Mouse (Mus musculus) midbrain, embryonic 10.5 days (tissue): ENCODE measurements around the gene Ercc1. TPM values are rescaled to one million over a fixed set of nuclear protein-coding genes. Genes with fewer than 3 reads are reported as not detected.

Experiments used
- DNase-seq: peaks from one replicate; pipeline ENCODE4 v3.0.0-alpha.2; 2017; ENCODE audit warnings: low spot score
- H3K27ac ChIP-seq: fragments of 300-500 bp; sonication (generic); replicated peaks from 2 replicates; pipeline ENCODE4 v1.5.1; 2016; ENCODE audit warnings: mild to moderate bottlenecking
- H3K27me3 ChIP-seq: fragments of 300-500 bp; sonication (generic); 2 replicates; pipeline ENCODE4 v1.6.1; 2016; ENCODE audit warnings: low read depth, mild to moderate bottlenecking; ENCODE audit not compliant: poor library complexity, severe bottlenecking
- H3K36me3 ChIP-seq: fragments of 300-500 bp; sonication (generic); 2 replicates; pipeline ENCODE4 v1.6.1; 2016; ENCODE audit warnings: mild to moderate bottlenecking, moderate library complexity
- H3K4me1 ChIP-seq: fragments of 300-500 bp; sonication (generic); 2 replicates; pipeline ENCODE4 v1.6.1; 2016
- H3K4me3 ChIP-seq: fragments of 300-500 bp; sonication (generic); 2 replicates; pipeline ENCODE4 v1.5.1; 2016; ENCODE audit warnings: mild to moderate bottlenecking, moderate library complexity
- H3K9me3 ChIP-seq: fragments of 300-500 bp; sonication (generic); replicated peaks from 2 replicates; pipeline ENCODE4 v1.6.1; 2016; ENCODE audit warnings: mild to moderate bottlenecking
- WGBS: fragments of 180-500 bp; shearing (Covaris S2); methylation state at CpG from one replicate; pipeline ENCODE4 v1.1.7; 2016; 5-methylcytosine and 5-hydroxymethylcytosine counted together
- polyA plus RNA-seq: library from polyadenylated mRNA; unstranded; fragments of >200 nt; fragmentation: Nextera tagmentation; extraction: Ambion mirVana; gene quantifications from 2 replicates; pipeline ENCODE4 v1.2.1, GENCODE M21; 2016

Ercc1 gene
- polyA plus RNA-seq, 1 experiment from 2014 or later, result 118 TPM

- DNase-seq, result peak; percentile 37
- 24% methylated on average over 16 of the region's 16 CpGs for WGBS
- H3K36me3 ChIP-seq, result peaks cover 22% of the 10 kb centered on the region
- H3K27ac ChIP-seq, result no peak overlapping the region
- no peaks in the 10 kb centered on the region for H3K9me3 ChIP-seq
- peaks cover 35% of the 10 kb centered on the region for H3K27me3 ChIP-seq
- H3K4me1 ChIP-seq, result peaks cover 24% of the 10 kb centered on the region
- H3K4me3 ChIP-seq, result no peak overlapping the region
Observed at GRCm38 (mm10) chr7:19368380-19368779, 23.8 kb downstream of the Ercc1 start.

- Histone ChIP-seq H3K36me3 (peaks cover 30% of the 10 kb centered on the region), H3K9me3 (no peaks in the 10 kb centered on the region), H3K27me3 (peaks cover 27% of the 10 kb centered on the region), H3K27ac (peak overlapping the region; percentile 83), H3K4me3 (peak overlapping the region; percentile 59), H3K4me1 (peaks cover 15% of the 10 kb centered on the region)
- peak; percentile 78 for DNase-seq
- 13% methylated on average over 46 of the region's 46 CpGs for WGBS
Observed at GRCm38 (mm10) chr7:19369823-19370425, 25.3 kb downstream of the Ercc1 start.

GRCm38 (mm10) chr7:19373367-19373766 is 28.8 kb downstream of the Ercc1 start:
- WGBS, result 90% methylated on average over 2 of the region's 2 CpGs
- Histone ChIP-seq H3K27me3 (peaks cover 24% of the 10 kb centered on the region), H3K36me3 (peaks cover 54% of the 10 kb centered on the region)

GRCm38 (mm10) chr7:19375368-19375767 is 30.8 kb downstream of the Ercc1 start:
- Histone ChIP-seq H3K4me3 (no peak overlapping the region), H3K36me3 (peaks cover 57% of the 10 kb centered on the region), H3K4me1 (0 out of 2 replicates have a peak, but pooled peaks cover under 1% of the 10 kb centered on the region), H3K27ac (no peak overlapping the region), H3K27me3 (peaks cover 4% of the 10 kb centered on the region; the same call in 1 of the 2 replicates), H3K9me3 (no peaks in the 10 kb centered on the region)
- WGBS, result 76% methylated on average over 18 of the region's 18 CpGs
- no peak for DNase-seq

More at GRCm38 (mm10) chr7:19373367-19373766, 28.8 kb downstream of the Ercc1 start:
- no peak overlapping the region for H3K27ac ChIP-seq
- peaks cover 14% of the 10 kb centered on the region for H3K4me1 ChIP-seq
- DNase-seq, result no peak
- H3K9me3 ChIP-seq, result no peaks in the 10 kb centered on the region
- H3K4me3 ChIP-seq, result no peak overlapping the region

GRCm38 (mm10) chr7:19376019-19376418 is 31.4 kb downstream of the Ercc1 start:
- WGBS, result 88% methylated on average over 4 of the region's 4 CpGs
- H3K27ac ChIP-seq, result no peak overlapping the region
- no peaks in the 10 kb centered on the region for H3K27me3 ChIP-seq
- H3K9me3 ChIP-seq, result no peaks in the 10 kb centered on the region
- no peak for DNase-seq
- peaks cover 51% of the 10 kb centered on the region for H3K36me3 ChIP-seq
- no peak overlapping the region for H3K4me3 ChIP-seq
- no peaks in the 10 kb centered on the region for H3K4me1 ChIP-seq

- no peaks in the 10 kb centered on the region for H3K27me3 ChIP-seq
- no peak for DNase-seq
- 63% methylated on average over 8 of the region's 8 CpGs for WGBS
Observed at GRCm38 (mm10) chr7:19378049-19378448, 33.5 kb downstream of the Ercc1 start.

GRCm38 (mm10) chr7:19381377-19382165 is 37.0 kb downstream of the Ercc1 start, which contains the start of gene Ercc2:
Ercc2 (plus strand) TSS chr7:19382010.
- Histone ChIP-seq H3K9me3 (no peaks in the 10 kb centered on the region), H3K27ac (peak within 1 kb of the TSS; percentile 83), H3K36me3 (peaks cover 47% of the 10 kb centered on the region), H3K27me3 (no peaks in the 10 kb centered on the region), H3K4me1 (peaks cover 19% of the 10 kb centered on the region), H3K4me3 (peak within 1 kb of the TSS; percentile 91)
- 7% methylated on average over 48 of the region's 48 CpGs for WGBS
- DNase-seq, result peak; percentile 100

More at GRCm38 (mm10) chr7:19378049-19378448, 33.5 kb downstream of the Ercc1 start:
- Histone ChIP-seq H3K4me3 (no peak overlapping the region), H3K36me3 (peaks cover 39% of the 10 kb centered on the region), H3K9me3 (no peaks in the 10 kb centered on the region), H3K4me1 (peaks cover 9% of the 10 kb centered on the region), H3K27ac (no peak overlapping the region)

GRCm38 (mm10) chr7:19382166-19382541 is 37.6 kb downstream of the Ercc1 start:
- Histone ChIP-seq H3K9me3 (no peaks in the 10 kb centered on the region), H3K27me3 (no peaks in the 10 kb centered on the region), H3K4me1 (peaks cover 19% of the 10 kb centered on the region), H3K27ac (peak overlapping the region; percentile 83), H3K36me3 (peaks cover 50% of the 10 kb centered on the region), H3K4me3 (peak overlapping the region; percentile 91)
- under 1% methylated on average over 28 of the region's 37 CpGs for WGBS
- no peak for DNase-seq

- H3K36me3 ChIP-seq, result peaks cover 59% of the 10 kb centered on the region
- DNase-seq, result no peak
- H3K4me3 ChIP-seq, result peak overlapping the region; percentile 91
- H3K27me3 ChIP-seq, result no peaks in the 10 kb centered on the region
- WGBS, result 90% methylated on average over 9 of the region's 9 CpGs
- no peak overlapping the region for H3K27ac ChIP-seq
- no peaks in the 10 kb centered on the region for H3K9me3 ChIP-seq
- H3K4me1 ChIP-seq, result peaks cover 28% of the 10 kb centered on the region
Observed at GRCm38 (mm10) chr7:19383708-19384107, 39.1 kb downstream of the Ercc1 start.

GRCm38 (mm10) chr7:19388699-19389413 is 44.3 kb downstream of the Ercc1 start:
- Histone ChIP-seq H3K27me3 (no peaks in the 10 kb centered on the region), H3K4me1 (peaks cover 19% of the 10 kb centered on the region), H3K9me3 (no peaks in the 10 kb centered on the region), H3K4me3 (peak overlapping the region; percentile 10; the same call in 1 of the 2 replicates), H3K36me3 (peaks cover 100% of the 10 kb centered on the region), H3K27ac (peak overlapping the region; percentile 79)
- 70% methylated on average over 10 of the region's 10 CpGs for WGBS
- DNase-seq, result no peak

GRCm38 (mm10) chr7:19394484-19394883 is 49.9 kb downstream of the Ercc1 start:
- H3K9me3 ChIP-seq, result no peaks in the 10 kb centered on the region
- peaks cover 5% of the 10 kb centered on the region for H3K4me1 ChIP-seq
- no peak for DNase-seq
- H3K4me3 ChIP-seq, result no peak overlapping the region; the same call in 1 of the 2 replicates
- H3K27me3 ChIP-seq, result peaks cover 15% of the 10 kb centered on the region
- WGBS, result 93% methylated on average over 8 of the region's 8 CpGs
- peaks cover 65% of the 10 kb centered on the region for H3K36me3 ChIP-seq
- H3K27ac ChIP-seq, result no peak overlapping the region

GRCm38 (mm10) chr7:19399496-19400280 is 55.1 kb downstream of the Ercc1 start:
- Histone ChIP-seq H3K4me3 (peak overlapping the region; percentile 50), H3K27me3 (peaks cover 67% of the 10 kb centered on the region), H3K4me1 (peaks cover 22% of the 10 kb centered on the region), H3K27ac (0 out of 2 replicates have a peak overlapping the region, but pooled peaks have one; percentile 3), H3K9me3 (peaks cover 12% of the 10 kb centered on the region), H3K36me3 (peaks cover 13% of the 10 kb centered on the region)
- 2% methylated on average over 27 of the region's 27 CpGs for WGBS
- DNase-seq, result peak; percentile 53
